Mouse (Mus musculus): ENCODE measurements around the gene Ccdc34. TPM values are rescaled to one million over a fixed set of nuclear protein-coding genes. Genes with fewer than 3 reads are reported as not detected.

The Ccdc34 gene
- polyA plus RNA-seq, 1 experiment from 2014 or later: 61.4 TPM

DNA sequence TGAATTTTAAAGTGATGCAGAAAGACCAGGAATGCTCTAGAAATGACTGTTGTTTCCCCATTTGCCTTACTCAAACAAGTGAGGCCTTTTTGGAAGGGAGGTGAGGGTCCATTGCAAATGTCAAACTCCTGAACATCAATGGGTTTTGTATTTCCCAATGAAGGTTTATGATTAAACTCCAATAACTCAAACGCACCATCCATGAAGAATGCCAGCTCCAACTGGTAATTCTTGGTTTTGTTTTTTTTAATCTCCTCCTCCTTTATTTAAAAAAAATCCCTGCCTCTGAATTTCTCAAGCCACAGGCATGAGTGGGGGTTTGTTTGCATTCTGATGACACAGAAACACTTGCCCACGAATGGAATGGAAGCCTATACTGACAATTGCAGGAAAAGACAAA lies 178.9 kb downstream of the Ccdc34 start:
- H3K27ac ChIP-seq: no peak overlapping the region
- no peaks in the 10 kb centered on the region; the same call in 1 of the 2 replicates for H3K27me3 ChIP-seq
- no peak for ATAC-seq (ENCODE audit: insufficient number of reproducible peaks, insufficient read depth, low FRiP score, low TSS enrichment, low read depth)
- H3K4me2 ChIP-seq: no peak overlapping the region
- no peaks in the 10 kb centered on the region for H3K36me3 ChIP-seq
- H3K4me3 ChIP-seq (replicated peaks): no peak overlapping the region
- no peak overlapping the region for H3K9ac ChIP-seq (replicated peaks)
- 85% methylated on average over 2 of the region's 2 CpGs for WGBS
- no peaks in the 10 kb centered on the region for H3K9me3 ChIP-seq
- H3K4me1 ChIP-seq (replicated peaks): peaks cover 20% of the 10 kb centered on the region

DNA sequence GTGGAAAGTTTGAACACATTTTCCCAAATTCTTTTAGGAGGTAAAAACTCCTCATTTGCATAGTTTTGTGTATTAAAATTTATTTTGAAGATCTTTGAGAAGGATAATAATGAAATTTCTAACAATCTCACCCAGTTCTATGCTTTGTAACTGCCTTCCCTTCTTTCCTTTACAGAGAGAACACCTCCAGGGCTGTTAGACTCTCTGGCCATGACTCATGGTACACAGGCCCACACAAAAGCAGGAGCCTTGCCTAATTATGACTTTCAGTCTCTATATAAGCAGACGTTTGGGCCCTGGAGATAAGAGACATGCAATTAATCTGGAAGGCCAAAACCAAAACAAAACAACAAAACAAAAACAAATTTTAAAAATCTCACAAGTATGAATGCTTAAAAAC lies 182.0 kb downstream of the Ccdc34 start:
- WGBS: 20% methylated on average over 1 of the region's 1 CpGs
- no peak for ATAC-seq (ENCODE audit: insufficient number of reproducible peaks, insufficient read depth, low FRiP score, low TSS enrichment, low read depth)
- H3K36me3 ChIP-seq: no peaks in the 10 kb centered on the region

DNA sequence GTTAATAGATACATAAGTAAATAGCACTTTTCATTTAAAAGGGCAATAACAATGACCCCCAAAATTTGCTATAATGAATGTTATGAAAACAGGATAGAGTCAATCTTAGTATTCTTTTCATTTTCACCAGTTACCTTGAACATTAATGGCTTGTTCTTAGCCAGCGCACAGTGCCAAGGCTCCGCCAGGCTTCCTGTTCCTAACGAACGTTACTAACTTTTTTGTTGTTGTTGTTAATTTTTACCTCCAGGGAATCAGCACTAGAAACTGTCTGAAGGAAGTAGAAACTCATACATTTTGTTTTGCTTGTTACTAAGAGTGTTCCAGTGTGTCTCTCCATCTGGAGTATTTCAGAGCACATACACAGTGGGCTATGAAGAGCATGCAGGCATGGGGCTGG lies 184.2 kb downstream of the Ccdc34 start:
- no peak overlapping the region for H3K9ac ChIP-seq (replicated peaks)
- no peaks in the 10 kb centered on the region for H3K36me3 ChIP-seq
- no peak overlapping the region for H3K4me2 ChIP-seq
- H3K9me3 ChIP-seq: no peaks in the 10 kb centered on the region
- H3K4me1 ChIP-seq (replicated peaks): peaks cover 11% of the 10 kb centered on the region
- H3K27me3 ChIP-seq: no peaks in the 10 kb centered on the region; the same call in 1 of the 2 replicates
- 53% methylated on average over 4 of the region's 4 CpGs for WGBS
- no peak overlapping the region for H3K4me3 ChIP-seq (replicated peaks)
- no peak for ATAC-seq (ENCODE audit: insufficient number of reproducible peaks, insufficient read depth, low FRiP score, low TSS enrichment, low read depth)
- no peak overlapping the region for H3K27ac ChIP-seq

More for the DNA sequence above, 182.0 kb downstream of the Ccdc34 start:
- no peaks in the 10 kb centered on the region; the same call in 1 of the 2 replicates for H3K27me3 ChIP-seq
- no peak overlapping the region for H3K27ac ChIP-seq
- H3K4me2 ChIP-seq: no peak overlapping the region
- H3K4me3 ChIP-seq (replicated peaks): no peak overlapping the region
- peaks cover 9% of the 10 kb centered on the region for H3K4me1 ChIP-seq (replicated peaks)
- H3K9me3 ChIP-seq: no peaks in the 10 kb centered on the region
- H3K9ac ChIP-seq (replicated peaks): no peak overlapping the region

DNA sequence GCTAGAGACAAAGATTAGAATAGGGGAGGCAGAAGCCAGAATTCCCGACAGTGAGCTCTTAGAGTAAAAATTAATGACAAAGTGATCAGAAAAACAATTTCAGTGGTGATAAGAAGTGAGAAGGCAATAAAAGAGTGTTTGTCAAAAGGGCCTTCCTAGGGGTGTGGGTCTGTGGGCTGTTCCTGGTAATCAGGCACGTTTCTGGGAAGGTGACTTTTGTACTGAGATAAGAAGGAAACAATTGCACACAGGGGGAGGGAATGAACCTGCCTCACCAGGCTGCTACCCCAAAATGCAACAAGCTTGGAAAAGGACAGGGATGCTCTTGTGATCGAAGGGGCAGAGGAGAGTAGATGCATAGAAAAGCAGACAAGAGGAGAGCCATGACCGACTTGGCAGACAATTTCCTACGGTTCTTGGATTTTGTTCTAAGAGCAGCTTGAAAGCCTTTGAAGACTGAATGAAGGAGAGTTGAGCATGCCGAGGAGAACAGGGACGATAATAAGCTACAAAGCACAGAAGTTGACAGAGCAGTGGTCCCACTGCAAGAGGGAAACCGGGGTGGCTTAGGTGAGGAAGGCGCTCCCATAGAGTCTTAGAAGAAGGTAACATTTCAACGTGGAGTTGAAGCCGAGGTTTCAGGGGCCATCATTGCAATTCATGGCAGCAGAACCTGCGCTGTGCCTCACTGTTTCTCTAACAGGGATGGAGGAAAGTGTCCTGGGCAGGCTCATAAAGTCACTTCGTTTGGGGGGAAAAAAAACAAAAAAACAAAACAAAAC lies 185.3 kb downstream of the Ccdc34 start:
- no peak overlapping the region for H3K27ac ChIP-seq
- H3K9me3 ChIP-seq: no peaks in the 10 kb centered on the region
- no peaks in the 10 kb centered on the region for H3K36me3 ChIP-seq
- peaks cover 11% of the 10 kb centered on the region for H3K4me1 ChIP-seq (replicated peaks)
- ATAC-seq (ENCODE audit: insufficient number of reproducible peaks, insufficient read depth, low FRiP score, low TSS enrichment, low read depth): no peak
- no peak overlapping the region for H3K4me3 ChIP-seq (replicated peaks)
- H3K4me2 ChIP-seq: no peak overlapping the region
- no peak overlapping the region for H3K9ac ChIP-seq (replicated peaks)
- 62% methylated on average over 13 of the region's 13 CpGs for WGBS
- H3K27me3 ChIP-seq: no peaks in the 10 kb centered on the region; the same call in 1 of the 2 replicates

DNA sequence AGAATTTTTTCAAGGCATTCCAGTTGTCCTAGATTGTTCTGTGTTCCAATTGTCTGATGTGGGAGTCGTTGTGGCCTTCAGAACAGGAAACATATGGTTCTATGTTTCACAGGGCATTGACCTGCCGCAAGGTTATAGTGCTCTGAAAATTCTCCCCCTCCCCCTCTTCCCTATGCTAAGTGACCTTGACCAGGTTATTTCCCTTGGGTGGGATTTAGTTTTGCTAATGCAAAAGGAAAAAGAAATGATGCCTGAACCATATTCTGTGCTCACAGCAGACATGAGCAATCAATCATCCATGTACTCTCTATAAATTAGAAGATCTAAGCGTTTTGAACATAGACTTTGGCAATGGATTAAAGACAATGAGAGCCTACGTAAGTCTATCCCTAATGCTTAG lies 186.6 kb downstream of the Ccdc34 start:
- WGBS: 47% methylated on average over 4 of the region's 4 CpGs
- no peak overlapping the region for H3K9ac ChIP-seq (replicated peaks)
- H3K4me2 ChIP-seq: no peak overlapping the region
- H3K27me3 ChIP-seq: no peaks in the 10 kb centered on the region; the same call in 1 of the 2 replicates
- H3K36me3 ChIP-seq: no peaks in the 10 kb centered on the region
- no peak overlapping the region for H3K4me3 ChIP-seq (replicated peaks)
- no peak for ATAC-seq (ENCODE audit: insufficient number of reproducible peaks, insufficient read depth, low FRiP score, low TSS enrichment, low read depth)
- H3K9me3 ChIP-seq: no peaks in the 10 kb centered on the region
- H3K4me1 ChIP-seq (replicated peaks): peaks cover 11% of the 10 kb centered on the region
- no peak overlapping the region for H3K27ac ChIP-seq

DNA sequence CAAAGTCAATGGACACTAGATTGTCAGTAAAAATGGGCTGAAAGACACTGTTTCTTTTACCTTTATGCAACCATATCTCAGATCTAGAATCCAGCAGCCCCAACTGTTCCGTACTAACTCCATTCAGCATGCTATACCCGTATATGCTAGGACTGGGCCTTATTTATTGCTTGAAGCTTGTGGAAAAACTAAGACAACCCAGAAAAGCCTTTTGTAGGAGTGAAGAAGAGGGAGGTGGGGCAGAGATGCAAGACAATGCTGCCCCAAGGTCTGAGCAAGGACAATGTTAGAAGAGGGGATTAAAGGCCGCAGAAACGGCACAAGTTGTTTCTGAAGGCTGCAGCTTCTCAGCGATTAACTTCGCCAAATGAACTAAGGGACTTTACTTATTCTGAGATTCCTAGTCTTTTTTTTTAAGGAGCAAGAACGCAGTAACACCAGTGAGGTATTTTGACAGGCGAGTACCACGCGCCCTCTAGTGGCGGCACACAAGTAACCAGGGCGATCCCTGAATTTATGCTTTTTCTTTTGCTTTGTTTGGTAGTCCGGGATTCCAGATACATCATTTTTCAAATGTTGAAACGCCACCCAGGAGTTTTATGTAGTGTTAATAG lies 187.2 kb downstream of the Ccdc34 start:
- Histone ChIP-seq H3K36me3 (no peaks in the 10 kb centered on the region), H3K4me1 (replicated peaks) (peaks cover 11% of the 10 kb centered on the region), H3K4me3 (replicated peaks) (no peak overlapping the region), H3K27me3 (no peaks in the 10 kb centered on the region; the same call in 1 of the 2 replicates), H3K9me3 (no peaks in the 10 kb centered on the region), H3K4me2 (peak overlapping the region; percentile 19; the same call in 1 of the 2 replicates), H3K9ac (replicated peaks) (no peak overlapping the region), H3K27ac (peak overlapping the region; percentile 47; the same call in 1 of the 2 replicates)
- no peak for ATAC-seq (ENCODE audit: insufficient number of reproducible peaks, insufficient read depth, low FRiP score, low TSS enrichment, low read depth)
- WGBS: 13% methylated on average over 14 of the region's 14 CpGs

DNA sequence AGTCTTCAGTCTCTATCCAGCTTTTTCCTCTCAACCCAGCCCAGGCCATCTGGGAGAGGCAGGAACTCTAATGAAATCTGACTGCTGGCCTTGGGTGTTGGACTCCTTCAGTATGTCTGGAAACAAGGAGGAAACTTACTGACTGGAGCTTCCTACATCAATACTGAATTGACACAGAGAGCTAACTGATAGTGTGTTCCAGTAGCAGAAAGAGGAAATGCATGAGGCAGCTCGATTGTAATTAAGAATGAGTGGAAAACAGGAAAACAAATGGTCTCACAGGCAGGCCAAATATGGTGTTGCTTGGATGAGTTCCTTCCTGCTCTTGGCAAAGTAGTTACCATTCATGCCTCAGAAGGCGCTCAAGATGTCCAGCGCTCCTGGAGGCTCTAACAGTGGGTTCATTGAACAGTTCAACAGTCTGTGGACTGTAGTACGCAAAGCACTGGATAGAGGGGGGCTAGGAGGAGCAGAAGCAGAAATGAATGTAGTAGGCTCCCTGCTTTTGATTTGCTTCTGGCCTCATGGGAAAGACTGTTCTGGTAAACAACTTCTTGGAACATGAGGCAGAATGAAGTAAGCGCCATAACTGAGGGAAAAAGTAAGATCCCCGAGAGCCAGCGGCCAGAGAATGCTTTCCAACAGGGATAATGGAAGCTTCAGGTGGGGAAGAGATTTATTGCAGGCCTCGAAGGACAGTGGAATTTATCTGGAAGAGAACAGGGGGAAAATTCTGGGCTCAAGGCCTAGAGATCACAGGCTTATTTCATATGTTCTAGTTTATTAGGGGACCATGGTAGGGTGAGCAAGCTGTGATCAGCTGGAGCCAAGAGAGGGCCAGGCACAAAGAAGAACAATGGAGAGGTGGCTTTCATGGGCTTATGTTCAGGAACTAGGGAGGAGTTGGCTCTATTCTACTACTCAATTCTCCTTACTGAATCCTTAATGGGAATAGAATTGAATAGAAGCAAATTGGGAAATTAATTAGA lies 193.2 kb downstream of the Ccdc34 start:
- no peaks in the 10 kb centered on the region for H3K9me3 ChIP-seq
- ATAC-seq (ENCODE audit: insufficient number of reproducible peaks, insufficient read depth, low FRiP score, low TSS enrichment, low read depth): no peak
- H3K27me3 ChIP-seq: no peaks in the 10 kb centered on the region
- no peaks in the 10 kb centered on the region for H3K36me3 ChIP-seq
- H3K4me1 ChIP-seq (replicated peaks): 0 out of 2 replicates have a peak, but pooled peaks cover 11% of the 10 kb centered on the region
- 0 out of 2 replicates have a peak overlapping the region, but pooled peaks have one; percentile 5 for H3K27ac ChIP-seq
- H3K4me3 ChIP-seq (replicated peaks): no peak overlapping the region
- no peak overlapping the region for H3K9ac ChIP-seq (replicated peaks)
- no peak overlapping the region for H3K4me2 ChIP-seq
- WGBS: 79% methylated on average over 8 of the region's 8 CpGs

DNA sequence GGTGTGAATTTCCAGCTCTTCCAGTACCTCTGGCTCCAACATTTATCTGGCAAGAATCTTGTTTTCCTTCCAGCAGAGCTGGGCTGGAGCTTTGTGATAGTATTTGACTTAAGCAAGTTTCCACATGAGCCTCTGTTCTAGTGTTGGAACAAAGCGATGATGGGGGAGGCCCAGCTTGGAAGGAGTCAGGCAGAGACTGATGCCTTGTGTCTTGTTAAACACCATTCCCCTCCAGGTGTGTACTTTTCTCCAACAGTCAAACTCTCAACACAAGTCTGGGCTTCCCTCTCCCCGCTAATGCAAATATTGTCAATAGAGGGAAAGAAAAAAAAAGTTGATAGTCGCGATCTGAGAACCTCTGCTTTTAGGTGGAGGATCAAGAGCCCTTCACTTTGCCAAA lies 196.7 kb downstream of the Ccdc34 start:
- Histone ChIP-seq H3K4me1 (replicated peaks) (0 out of 2 replicates have a peak, but pooled peaks cover 11% of the 10 kb centered on the region), H3K4me3 (replicated peaks) (no peak overlapping the region), H3K9me3 (no peaks in the 10 kb centered on the region), H3K36me3 (no peaks in the 10 kb centered on the region), H3K9ac (replicated peaks) (no peak overlapping the region), H3K4me2 (no peak overlapping the region), H3K27me3 (no peaks in the 10 kb centered on the region), H3K27ac (no peak overlapping the region)
- WGBS: 92% methylated on average over 4 of the region's 4 CpGs
- no peak for ATAC-seq (ENCODE audit: insufficient number of reproducible peaks, insufficient read depth, low FRiP score, low TSS enrichment, low read depth)

DNA sequence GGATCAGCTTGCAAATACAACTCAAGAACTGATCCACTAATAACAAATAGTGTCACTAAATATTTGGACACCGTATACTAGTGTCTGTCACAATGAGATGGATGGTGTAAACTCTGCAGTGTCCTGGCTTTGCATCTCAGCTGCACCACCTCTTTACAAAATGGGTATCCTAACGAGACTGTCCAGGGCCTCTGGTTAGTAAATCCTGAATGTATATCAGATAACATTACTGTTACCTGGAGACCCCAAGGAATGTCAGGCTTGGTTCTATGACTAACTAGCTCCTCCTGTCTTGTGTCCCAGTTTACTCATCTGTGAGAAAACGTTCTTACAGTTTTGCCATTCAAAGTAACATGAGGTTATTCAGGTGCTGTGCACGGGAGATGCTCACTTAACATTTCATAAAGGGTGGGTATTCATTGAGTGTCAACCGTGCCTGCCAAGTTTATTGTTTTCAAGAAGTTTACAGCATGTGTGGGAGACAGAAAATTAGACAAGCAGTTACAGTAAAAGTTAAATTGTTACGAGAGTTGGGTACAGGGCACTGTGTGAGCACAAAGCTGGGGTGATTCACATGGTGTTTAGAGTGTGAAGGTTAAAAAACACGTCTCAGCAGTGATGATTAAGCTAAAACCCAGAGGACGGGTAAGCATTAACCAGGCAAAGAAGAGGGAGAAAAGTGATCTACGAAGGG lies 197.5 kb downstream of the Ccdc34 start:
- Histone ChIP-seq H3K9me3 (no peaks in the 10 kb centered on the region), H3K4me3 (replicated peaks) (no peak overlapping the region), H3K9ac (replicated peaks) (no peak overlapping the region), H3K27me3 (no peaks in the 10 kb centered on the region), H3K36me3 (no peaks in the 10 kb centered on the region), H3K4me2 (no peak overlapping the region), H3K4me1 (replicated peaks) (0 out of 2 replicates have a peak, but pooled peaks cover 11% of the 10 kb centered on the region), H3K27ac (no peak overlapping the region)
- WGBS: 60% methylated on average over 9 of the region's 9 CpGs
- no peak for ATAC-seq (ENCODE audit: insufficient number of reproducible peaks, insufficient read depth, low FRiP score, low TSS enrichment, low read depth)

DNA sequence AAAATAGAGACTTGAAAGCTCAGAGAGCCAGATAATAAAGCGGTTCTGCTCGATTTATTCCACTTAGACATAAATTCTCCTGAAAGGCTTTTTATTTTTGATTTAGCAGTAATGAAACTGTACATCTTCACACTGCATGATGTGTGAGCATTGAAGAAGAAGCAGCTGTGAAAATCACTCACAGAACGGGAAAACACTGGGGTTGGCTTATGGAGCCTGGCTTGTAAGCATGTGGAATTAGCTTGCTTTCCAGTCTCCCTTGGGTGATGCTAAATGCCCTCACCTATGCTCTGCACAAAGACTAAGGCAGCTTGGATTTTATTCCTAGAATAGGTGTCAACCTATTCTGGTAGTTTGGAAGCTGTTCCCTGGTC lies 198.1 kb downstream of the Ccdc34 start:
- H3K27ac ChIP-seq: no peak overlapping the region
- H3K36me3 ChIP-seq: no peaks in the 10 kb centered on the region
- no peak overlapping the region for H3K9ac ChIP-seq (replicated peaks)
- no peak overlapping the region for H3K4me3 ChIP-seq (replicated peaks)
- no peaks in the 10 kb centered on the region for H3K9me3 ChIP-seq
- ATAC-seq (ENCODE audit: insufficient number of reproducible peaks, insufficient read depth, low FRiP score, low TSS enrichment, low read depth): no peak
- H3K27me3 ChIP-seq: no peaks in the 10 kb centered on the region
- WGBS: 80% methylated on average over 3 of the region's 3 CpGs
- H3K4me1 ChIP-seq (replicated peaks): 0 out of 2 replicates have a peak, but pooled peaks cover 11% of the 10 kb centered on the region
- no peak overlapping the region for H3K4me2 ChIP-seq
